Mouse (Mus musculus) spleen, postnatal 10 days (tissue): Measurements from ENCODE around the gene Msrb1.
"Not testable (repeated sequence)": the region's sequence is repeated elsewhere in the genome, so short reads cannot be mapped to it uniquely, and the experiment has no call there.

Experiments
- DNase-seq, 2 experiments: peaks; one replicate each; pipeline ENCODE4 v3.0.0; 2021 to 2022; ENCODE audit warnings: low spot score in 2 of 2

Msrb1 gene

GRCm38 (mm10) chr17:24736330-24737051 lies at the start of gene Msrb1:
TSS of gene Msrb1 (plus strand) at chr17:24736642.
- peak; percentile 93 to 98 for DNase-seq

GRCm38 (mm10) chr17:24687146-24687595 lies 49.3 kb upstream of the Msrb1 start:
- peak; percentile 46 to 76 for DNase-seq

- DNase-seq: no peak
Observed at GRCm38 (mm10) chr17:24687599-24687998, 48.8 kb upstream of the Msrb1 start.

- DNase-seq: peak in 1 of 2 experiments; percentile 23
Observed at GRCm38 (mm10) chr17:24689251-24690081, 47.0 kb upstream of the Msrb1 start, which contains the start of gene Syngr3. TSS of gene Syngr3 (minus strand) at chr17:24689955.

- no peak for DNase-seq
Observed at GRCm38 (mm10) chr17:24692385-24692784, 44.1 kb upstream of the Msrb1 start.

- no peak for DNase-seq
Observed at GRCm38 (mm10) chr17:24695326-24696010, 41.0 kb upstream of the Msrb1 start.

- peak; percentile 82 to 90 for DNase-seq
Observed at GRCm38 (mm10) chr17:24696011-24696697, 40.3 kb upstream of the Msrb1 start, which contains the start of the genes Gfer and Noxo1. TSS of gene Gfer (minus strand) at chr17:24696156. TSS of gene Noxo1 (plus strand) at chr17:24696234.

GRCm38 (mm10) chr17:24697985-24698384 lies 38.5 kb upstream of the Msrb1 start:
- no peak for DNase-seq

GRCm38 (mm10) chr17:24698715-24699114 lies 37.7 kb upstream of the Msrb1 start:
- DNase-seq: no peak

- DNase-seq: no peak
Observed at GRCm38 (mm10) chr17:24699473-24699872, 37.0 kb upstream of the Msrb1 start.

GRCm38 (mm10) chr17:24701251-24701650 lies 35.2 kb upstream of the Msrb1 start:
- DNase-seq: no peak

- DNase-seq: no peak
Observed at GRCm38 (mm10) chr17:24705821-24706220, 30.6 kb upstream of the Msrb1 start.

- DNase-seq: peak; percentile 94 to 96
Observed at GRCm38 (mm10) chr17:24706982-24707800, 29.3 kb upstream of the Msrb1 start, which contains the start of gene Tbl3. TSS of gene Tbl3 (minus strand) at chr17:24707660.

GRCm38 (mm10) chr17:24707801-24708425 lies 28.5 kb upstream of the Msrb1 start:
- DNase-seq: peak in 1 of 2 experiments; percentile 49

- DNase-seq: no peak
Observed at GRCm38 (mm10) chr17:24708646-24709045, 27.8 kb upstream of the Msrb1 start.

- no peak for DNase-seq
Observed at GRCm38 (mm10) chr17:24715556-24715955, 20.9 kb upstream of the Msrb1 start.

- DNase-seq: no peak
Observed at GRCm38 (mm10) chr17:24716166-24716682, 20.2 kb upstream of the Msrb1 start.

GRCm38 (mm10) chr17:24717943-24718342 lies 18.5 kb upstream of the Msrb1 start, which contains the start of the genes Rnf151 and Rps2:
TSS of gene Rnf151 (minus strand) at chr17:24718063.
TSS of gene Rps2 (plus strand) at chr17:24718116.
- no peak for DNase-seq

- DNase-seq: not testable (repeated sequence)
Observed at GRCm38 (mm10) chr17:24718938-24719337, 17.5 kb upstream of the Msrb1 start.
